Mouse (Mus musculus) MEL (cell line): ENCODE results near the gene Il9r. TPM values are rescaled to one million over a fixed set of nuclear protein-coding genes. Genes with fewer than 3 reads are reported as not detected.

Experiments used
- DNase-seq: peaks from one replicate; pipeline ENCODE4 v3.0.0; 2011; ENCODE audit warnings: low read depth, low spot score
- H3K27ac ChIP-seq: 2 replicates; pipeline ENCODE4 v1.5.1; 2012; ENCODE audit warnings: low read depth, mild to moderate bottlenecking, control low read depth, low read length, moderate library complexity; ENCODE audit not compliant: control insufficient read depth
- H3K27me3 ChIP-seq, 2 experiments: fragments of 150-350 bp in 1 of 2; sonication (generic) in 1 of 2; 2 replicates each; pipeline ENCODE4 v1.6.1; 2012; ENCODE audit warnings: low read length in 2 of 2, mild to moderate bottlenecking in 2 of 2, improper control_type of control experiment in 1 of 2, moderate library complexity in 1 of 2; ENCODE audit not compliant: insufficient read depth in 2 of 2, control insufficient read depth in 1 of 2
- H3K36me3 ChIP-seq, 2 experiments: 2 replicates each; pipeline ENCODE4 v1.6.1; 2012 to 2014; ENCODE audit warnings: low read length in 2 of 2, improper control_type of control experiment in 1 of 2, inconsistent platforms in 1 of 2, mild to moderate bottlenecking in 1 of 2; ENCODE audit not compliant: insufficient read depth in 2 of 2, control insufficient read depth in 1 of 2
- H3K4me1 ChIP-seq, 2 experiments: fragments of 150-350 bp in 1 of 2; sonication (generic) in 1 of 2; 2 replicates each; pipeline ENCODE4 v1.6.1; 2012; ENCODE audit warnings: low read length in 2 of 2, improper control_type of control experiment in 1 of 2, mild to moderate bottlenecking in 1 of 2; ENCODE audit not compliant: insufficient read depth in 2 of 2, control insufficient read depth in 1 of 2
- H3K4me3 ChIP-seq, 2 experiments: fragments of 150-350 bp in 1 of 2; sonication (generic) in 1 of 2; 2 replicates each; pipeline ENCODE4 v1.5.1; 2012; ENCODE audit warnings: low read depth in 2 of 2, low read length in 2 of 2, mild to moderate bottlenecking in 2 of 2, moderate library complexity in 2 of 2, control low read depth in 1 of 2, improper control_type of control experiment in 1 of 2; ENCODE audit not compliant: control insufficient read depth in 1 of 2, insufficient read depth in 1 of 2
- H3K79me2 ChIP-seq: 2 replicates; pipeline ENCODE4 v1.6.1; 2012; ENCODE audit warnings: mild to moderate bottlenecking, low read length, moderate library complexity; ENCODE audit not compliant: control insufficient read depth, poor library complexity, insufficient read depth
- H3K9ac ChIP-seq: 2 replicates; pipeline ENCODE4 v1.6.1; 2012; ENCODE audit warnings: low read depth, mild to moderate bottlenecking, control low read depth, low read length, moderate library complexity; ENCODE audit not compliant: control insufficient read depth, poor library complexity, severe bottlenecking
- H3K9me3 ChIP-seq: fragments of 150-350 bp; sonication (generic); replicated peaks from 2 replicates; pipeline ENCODE4 v1.6.1; 2012; ENCODE audit warnings: mild to moderate bottlenecking, low read length, improper control_type of control experiment, moderate library complexity; ENCODE audit not compliant: insufficient read depth
- CTCF ChIP-seq, 3 experiments: IDR thresholded peaks in 2 of 3; conservative IDR thresholded peaks in 1 of 3; 2 replicates each; pipeline ENCODE4 v1.5.1; 2011 to 2012; ENCODE audit warnings: low read length in 3 of 3, low read depth in 2 of 3, mild to moderate bottlenecking in 2 of 3, improper control_type of control experiment in 1 of 3, inconsistent platforms in 1 of 3, mixed read lengths in 1 of 3, moderate library complexity in 1 of 3; ENCODE audit not compliant: control insufficient read depth in 1 of 3, insufficient read depth in 1 of 3, poor library complexity in 1 of 3, severe bottlenecking in 1 of 3
- ELF1 ChIP-seq: IDR thresholded peaks from 2 replicates; pipeline ENCODE4 v1.6.1; 2014; ENCODE audit warnings: low read depth, mild to moderate bottlenecking, inconsistent platforms, low read length, improper control_type of control experiment, moderate library complexity
- EP300 ChIP-seq, 2 experiments: IDR thresholded peaks; 2 replicates each; pipeline ENCODE4 v1.6.1; 2011; ENCODE audit warnings: improper control_type of control experiment in 2 of 2, low read length in 2 of 2, low read depth in 1 of 2, mild to moderate bottlenecking in 1 of 2
- GABPA ChIP-seq: IDR thresholded peaks from 2 replicates; pipeline ENCODE4 v1.6.1; 2012; ENCODE audit warnings: low read depth, mild to moderate bottlenecking, inconsistent platforms, low read length, improper control_type of control experiment, moderate library complexity
- GATA1 ChIP-seq: IDR thresholded peaks from 2 replicates; pipeline ENCODE4 v1.6.1; 2011; ENCODE audit warnings: low read depth, low read length, improper control_type of control experiment
- JUND ChIP-seq: IDR thresholded peaks from 2 replicates; pipeline ENCODE4 v1.6.1; 2011; ENCODE audit warnings: low read depth, mild to moderate bottlenecking, improper control_type of control experiment, low read length
- MEF2A ChIP-seq: IDR thresholded peaks from 2 replicates; pipeline ENCODE4 v1.6.1; 2014; ENCODE audit warnings: low read depth, mild to moderate bottlenecking, inconsistent platforms, low read length, improper control_type of control experiment; ENCODE audit not compliant: poor library complexity, insufficient replicate concordance, severe bottlenecking; ENCODE audit errors: extremely low read depth
- MYB ChIP-seq: IDR thresholded peaks from 2 replicates; pipeline ENCODE4 v1.6.1; 2011; ENCODE audit warnings: mild to moderate bottlenecking, low read depth, low read length, improper control_type of control experiment
- POLR2AphosphoS2 ChIP-seq: IDR thresholded peaks from 2 replicates; pipeline ENCODE4 v1.6.1; 2011; ENCODE audit warnings: low read length, improper control_type of control experiment
- POLR2AphosphoS5 ChIP-seq: IDR thresholded peaks from 2 replicates; pipeline ENCODE4 v1.6.1; 2012; ENCODE audit warnings: low read depth, borderline replicate concordance, mild to moderate bottlenecking, inconsistent platforms, low read length, moderate library complexity, mixed read lengths
- RAD21 ChIP-seq: IDR thresholded peaks from 2 replicates; pipeline ENCODE4 v1.6.1; 2011; ENCODE audit warnings: mild to moderate bottlenecking, low read depth, low read length, improper control_type of control experiment
- SIN3A ChIP-seq: IDR thresholded peaks from 2 replicates; pipeline ENCODE4 v1.6.1; 2012; ENCODE audit warnings: low read length, improper control_type of control experiment, inconsistent platforms
- SMC3 ChIP-seq: IDR thresholded peaks from 2 replicates; pipeline ENCODE4 v1.6.1; 2011; ENCODE audit warnings: low read depth, low read length, improper control_type of control experiment
- TAL1 ChIP-seq: IDR thresholded peaks from 2 replicates; pipeline ENCODE4 v1.6.1; 2012; ENCODE audit warnings: mild to moderate bottlenecking, inconsistent platforms, low read length, moderate library complexity, mixed read lengths
- ZC3H11A ChIP-seq: IDR thresholded peaks from 2 replicates; pipeline ENCODE4 v1.6.1; 2012; ENCODE audit warnings: low read depth, mild to moderate bottlenecking, inconsistent platforms, low read length, improper control_type of control experiment
- ZKSCAN1 ChIP-seq: IDR thresholded peaks from 2 replicates; pipeline ENCODE4 v1.6.1; 2012; ENCODE audit warnings: low read depth, mild to moderate bottlenecking, inconsistent platforms, low read length, improper control_type of control experiment, moderate library complexity
- polyA plus RNA-seq, 2 experiments: library from polyadenylated mRNA; stranded (reverse) in 1 of 2; unstranded in 1 of 2; fragments of >175 nt in 1 of 2; fragments of >200 nt in 1 of 2; gene quantifications; 2 replicates each; pipeline versions ENCODE4 v1.2.1 to v1.2.4; 2012; ENCODE audit warnings: low replicate concordance in 2 of 2, low read depth in 1 of 2; ENCODE audit not compliant: insufficient read length in 2 of 2, insufficient read depth in 1 of 2, missing spikeins in 1 of 2
- total RNA-seq: library from RNA; depleted of rRNA; stranded (reverse); fragments of 300-350 nt; gene quantifications from 2 replicates; pipeline ENCODE4 v1.2.3, GENCODE M21; 2012

Il9r gene
- total and polyA plus RNA-seq, 3 experiments: 56.9 to 83.8 TPM; not detected in 1

DNA sequence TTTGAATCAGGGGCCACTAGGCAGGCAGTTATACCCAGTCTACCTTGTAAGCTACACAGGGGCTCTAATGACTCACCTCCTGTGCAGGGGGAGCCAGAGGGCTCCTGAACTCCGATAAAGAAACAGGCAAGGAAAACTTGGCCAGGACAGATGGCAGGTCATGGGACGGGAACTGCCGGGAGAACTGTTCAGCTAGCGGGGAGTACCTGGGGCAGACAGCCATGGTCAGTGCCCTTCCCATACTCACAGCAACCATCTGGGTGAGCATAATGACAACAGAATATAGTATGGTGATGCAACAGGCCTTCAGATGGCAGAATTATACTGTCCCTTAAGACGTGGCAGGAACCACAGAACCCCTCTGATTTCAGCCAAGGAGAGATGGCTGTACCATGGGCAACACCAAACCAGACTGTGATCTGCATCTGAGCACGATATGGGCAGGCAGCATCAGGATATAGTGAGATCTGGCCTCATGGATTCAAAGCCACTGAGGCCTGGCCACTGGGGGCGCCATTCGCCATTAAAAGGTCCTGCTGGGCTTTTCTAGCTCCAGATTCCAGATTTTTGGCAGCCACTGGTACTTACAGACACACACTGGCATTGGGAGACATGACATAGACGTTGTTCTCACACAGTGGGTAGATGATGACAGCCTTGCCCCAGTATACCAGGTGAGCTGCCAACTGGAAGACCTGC is 36.8 kb upstream of the Il9r start:
- H3K9me3 ChIP-seq: no peaks in the 10 kb centered on the region
- H3K36me3 ChIP-seq: no peaks in the 10 kb centered on the region; a peak in 1 of 4 replicates
- no peak overlapping the region for H3K4me3 ChIP-seq
- no peaks in the 10 kb centered on the region for H3K4me1 ChIP-seq
- TF ChIP-seq MYB (no peak), RAD21 (peak; percentile 64), SMC3 (peak; percentile 61), CTCF (IDR thresholded peaks at IDR 0.05 in 2 of 3, conservative IDR thresholded peaks at IDR 0.05 in 1 of 3; ENCODE audit: control insufficient read depth in 1 of 3, insufficient read depth in 1 of 3, low read depth in 2 of 3, low read length in 3 of 3, poor library complexity in 1 of 3, severe bottlenecking in 1 of 3) (peak; percentile 88 to 93 (median 88)), ZC3H11A (0 out of 2 replicates have a peak, but pooled peaks have one; percentile 4), TAL1 (no peak), EP300 (IDR thresholded peaks at IDR 0.05; ENCODE audit: low read depth in 1 of 2, low read length in 2 of 2) (no peak)
- no peaks in the 10 kb centered on the region for H3K27me3 ChIP-seq
- no peaks in the 10 kb centered on the region for H3K79me2 ChIP-seq
- H3K27ac ChIP-seq: no peak overlapping the region
- peak; percentile 68 for DNase-seq
- H3K9ac ChIP-seq: no peak overlapping the region

DNA sequence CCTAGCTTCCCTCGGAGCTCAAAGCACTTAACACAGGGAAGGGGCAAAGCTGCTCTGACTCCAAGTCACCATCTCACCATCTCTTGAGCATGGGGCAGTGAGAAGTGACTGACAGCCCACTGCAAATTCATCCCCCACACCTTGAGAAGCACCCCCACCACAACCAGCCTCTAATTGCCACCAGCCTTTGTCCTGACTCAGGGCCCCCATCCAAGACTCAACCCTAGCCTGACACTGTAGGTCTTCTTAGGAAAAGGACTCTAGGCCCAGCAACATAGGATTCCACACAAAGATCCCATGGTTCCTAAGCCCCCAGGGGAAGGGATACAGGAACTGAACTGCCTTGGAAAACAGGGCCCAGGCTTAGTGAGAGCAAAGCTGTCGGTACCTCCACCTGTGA is 36.1 kb upstream of the Il9r start:
- Histone ChIP-seq H3K27ac (no peak overlapping the region), H3K79me2 (no peaks in the 10 kb centered on the region), H3K4me3 (no peak overlapping the region), H3K27me3 (no peaks in the 10 kb centered on the region), H3K9ac (no peak overlapping the region), H3K9me3 (no peaks in the 10 kb centered on the region), H3K4me1 (peaks cover 2 to 6% of the 10 kb centered on the region in 2 experiments; a peak in 3 of 4 replicates), H3K36me3 (peaks cover 0 to 5% of the 10 kb centered on the region in 2 experiments; a peak in 3 of 4 replicates)
- TF ChIP-seq MEF2A (no peak), ELF1 (no peak), JUND (no peak), GABPA (no peak), SIN3A (no peak), TAL1 (no peak)
- no peak for DNase-seq

DNA sequence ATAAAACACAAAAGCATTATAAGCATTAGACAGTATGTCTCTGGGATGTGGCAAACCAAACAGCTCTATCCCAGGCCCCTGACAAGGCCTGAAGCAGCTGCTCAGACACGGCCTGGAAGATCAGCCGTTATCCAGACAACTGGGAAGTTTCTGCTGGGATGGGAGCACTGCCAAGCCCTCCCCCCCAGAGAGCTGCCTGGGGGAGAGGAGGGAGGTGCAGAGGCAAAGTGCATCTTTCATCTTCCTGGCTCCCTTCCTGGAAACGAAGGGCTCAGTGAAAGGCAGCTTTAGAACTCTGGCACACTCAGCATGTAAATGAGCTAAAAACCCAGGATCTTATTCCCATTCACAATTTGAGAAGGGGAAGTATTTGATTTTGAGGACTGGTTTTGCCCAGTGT is 35.6 kb upstream of the Il9r start:
- TF ChIP-seq POLR2AphosphoS5 (no peak), GATA1 (no peak), POLR2AphosphoS2 (no peak), JUND (no peak), ZC3H11A (no peak), ZKSCAN1 (no peak)
- no peak for DNase-seq
- no peak overlapping the region for H3K4me3 ChIP-seq
- no peak overlapping the region for H3K9ac ChIP-seq
- H3K36me3 ChIP-seq: peaks cover 0 to 9% of the 10 kb centered on the region in 2 experiments; a peak in 3 of 4 replicates
- no peaks in the 10 kb centered on the region for H3K79me2 ChIP-seq
- H3K27ac ChIP-seq: no peak overlapping the region
- peaks cover 6 to 10% of the 10 kb centered on the region in 2 experiments for H3K4me1 ChIP-seq
- H3K27me3 ChIP-seq: no peaks in the 10 kb centered on the region
- no peaks in the 10 kb centered on the region for H3K9me3 ChIP-seq
